Mouse (Mus musculus) liver, postnatal 0 days (tissue): ENCODE measurements around the gene Smtnl1. TPM values are rescaled to one million over a fixed set of nuclear protein-coding genes. Genes with fewer than 3 reads are reported as not detected.

Experiments
- ATAC-seq: fragments of 200-750 bp; cut with Nextera tagmentation; 2 replicates; pipeline ENCODE4 v1.8.0; 2017; ENCODE audit warnings: mild to moderate bottlenecking, moderate library complexity
- DNase-seq: peaks from one replicate; pipeline ENCODE4 v3.0.0-alpha.2; 2016
- H3K27ac ChIP-seq: fragments of 300-500 bp; sonication (generic); 2 replicates; pipeline ENCODE4 v1.5.1; 2014; ENCODE audit warnings: antibody characterized with exemption, moderate library complexity, mild to moderate bottlenecking, low read depth
- H3K27me3 ChIP-seq: fragments of 300-500 bp; sonication (generic); 2 replicates; pipeline ENCODE4 v1.6.1; 2014; ENCODE audit warnings: low read length, control low read depth, mixed read lengths; ENCODE audit not compliant: insufficient read depth
- H3K36me3 ChIP-seq: fragments of 300-500 bp; sonication (generic); replicated peaks from 2 replicates; pipeline ENCODE4 v1.6.1; 2014; ENCODE audit warnings: mild to moderate bottlenecking, control low read depth, low read length, moderate library complexity, mixed read lengths; ENCODE audit not compliant: insufficient read depth
- H3K4me1 ChIP-seq: fragments of 300-500 bp; sonication (generic); 2 replicates; pipeline ENCODE4 v1.6.1; 2014; ENCODE audit warnings: antibody characterized with exemption, mild to moderate bottlenecking, control low read depth; ENCODE audit not compliant: insufficient read depth
- H3K4me2 ChIP-seq: fragments of 300-500 bp; sonication (generic); 2 replicates; pipeline ENCODE4 v1.6.1; 2014; ENCODE audit warnings: low read depth, mild to moderate bottlenecking, low read length, moderate library complexity, mixed read lengths
- H3K4me3 ChIP-seq: fragments of 300-500 bp; sonication (generic); 2 replicates; pipeline ENCODE4 v1.5.1; 2014; ENCODE audit warnings: low read depth, low read length
- H3K9ac ChIP-seq: fragments of 300-500 bp; sonication (generic); replicated peaks from 2 replicates; pipeline ENCODE4 v1.6.1; 2014; ENCODE audit warnings: mild to moderate bottlenecking, moderate library complexity
- H3K9me3 ChIP-seq: fragments of 300-500 bp; sonication (generic); 2 replicates; pipeline ENCODE4 v1.6.1; 2016; ENCODE audit warnings: mild to moderate bottlenecking, control low read depth, low read length, mixed read lengths
- CTCF ChIP-seq: sonication (generic); IDR thresholded peaks from 2 replicates; pipeline ENCODE4 v1.5.1; 2016; ENCODE audit warnings: antibody characterized with exemption, low read depth
- EP300 ChIP-seq: IDR thresholded peaks from 2 replicates; pipeline ENCODE4 v1.6.1; 2016; ENCODE audit warnings: antibody characterized with exemption, low read depth, mild to moderate bottlenecking
- WGBS: fragments of 180-500 bp; shearing (Covaris S2); extraction: QIAGEN DNeasy Blood & Tissue Kit; methylation state at CpG from one replicate; pipeline ENCODE4 v1.1.7; 2014; ENCODE audit not compliant: insufficient replicate concordance; 5-methylcytosine and 5-hydroxymethylcytosine counted together
- polyA plus RNA-seq: library from polyadenylated mRNA; unstranded; fragments of >200 nt; fragmentation: Nextera tagmentation; extraction: Ambion mirVana; gene quantifications from 2 replicates; pipeline ENCODE4 v1.2.1, GENCODE M21; 2015

Smtnl1 gene
- polyA plus RNA-seq, 1 experiment from 2014 or later: 0.15 TPM

DNA sequence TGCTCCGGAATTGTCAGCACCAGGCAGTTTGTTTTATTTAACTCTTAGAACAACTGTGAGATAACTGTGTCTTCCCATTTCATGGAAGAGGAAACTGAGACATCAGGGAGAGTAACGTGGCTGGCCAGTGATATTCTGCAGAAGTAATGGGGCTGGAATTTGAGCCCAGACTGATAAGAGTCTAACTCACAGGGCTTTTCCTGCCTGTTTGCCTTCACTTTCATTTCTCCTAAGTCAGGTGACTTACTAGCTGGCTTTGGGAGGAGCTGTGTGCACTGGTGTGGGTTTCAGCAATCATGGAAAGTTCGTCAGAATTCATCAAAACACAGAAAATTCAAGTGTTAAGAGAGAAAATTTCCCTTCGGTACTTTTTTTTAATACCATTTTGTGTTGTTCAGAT is 22.1 kb downstream of the Smtnl1 start:
- H3K9me3 ChIP-seq: no peaks in the 10 kb centered on the region
- TF ChIP-seq CTCF: no peak
- TF ChIP-seq EP300: 0 out of 2 replicates have a peak, but pooled peaks have one; percentile 44
- H3K27me3 ChIP-seq: no peaks in the 10 kb centered on the region
- H3K4me1 ChIP-seq: peaks cover 20% of the 10 kb centered on the region
- peak overlapping the region; percentile 84 for H3K9ac ChIP-seq
- DNase-seq (peak; percentile 36), ATAC-seq (peak; percentile 20)
- peak overlapping the region; percentile 98 for H3K27ac ChIP-seq
- peak overlapping the region; percentile 98 for H3K4me2 ChIP-seq
- H3K36me3 ChIP-seq: peaks cover 28% of the 10 kb centered on the region
- 35% methylated on average over 4 of the region's 4 CpGs for WGBS
- H3K4me3 ChIP-seq: peak overlapping the region; percentile 92

DNA sequence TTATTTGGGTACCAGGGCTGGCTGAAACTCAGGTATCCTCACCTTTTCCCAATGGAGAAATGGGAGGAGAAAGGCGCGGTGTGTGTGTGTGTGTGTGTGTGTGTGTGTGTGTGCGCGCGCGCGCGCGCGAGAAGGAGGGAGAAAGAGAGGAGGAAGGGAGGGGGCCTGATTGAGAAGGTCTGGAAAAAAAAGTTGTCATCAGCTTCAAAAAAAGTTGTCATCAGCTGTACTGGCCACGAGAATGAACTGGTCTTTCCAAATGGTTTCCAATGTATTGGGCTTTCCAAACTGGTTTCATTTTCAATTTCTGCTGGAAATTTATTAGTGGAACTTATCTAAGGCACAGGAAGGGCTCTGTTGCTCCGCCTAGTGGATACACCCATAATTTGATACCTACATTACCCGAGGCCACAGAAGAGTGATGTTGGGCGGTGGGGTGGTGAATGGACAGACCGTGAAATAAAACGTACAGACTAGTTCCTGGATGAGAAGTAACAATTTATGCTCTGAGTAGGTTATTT is 23.4 kb downstream of the Smtnl1 start:
- Histone ChIP-seq H3K27me3 (no peaks in the 10 kb centered on the region), H3K9ac (peak overlapping the region; percentile 84), H3K4me2 (peak overlapping the region; percentile 98), H3K4me3 (peak overlapping the region; percentile 92), H3K4me1 (peaks cover 21% of the 10 kb centered on the region), H3K36me3 (peaks cover 17% of the 10 kb centered on the region), H3K27ac (peak overlapping the region; percentile 98), H3K9me3 (peaks cover 2% of the 10 kb centered on the region; the same call in 1 of the 2 replicates)
- peak; percentile 60; the same call in 1 of the 2 replicates for TF ChIP-seq EP300
- TF ChIP-seq CTCF: peak; percentile 89
- ATAC-seq (peak; percentile 61), DNase-seq (peak; percentile 77)
- 0% methylated on average over 16 of the region's 16 CpGs for WGBS

GRCm38 (mm10) chr2:84798493-84798921 is 23.9 kb downstream of the Smtnl1 start, which contains the start of gene Ube2l6:
Ube2l6 (plus strand) TSS chr2:84798828.
- Histone ChIP-seq H3K36me3 (peaks cover 11% of the 10 kb centered on the region), H3K27me3 (no peaks in the 10 kb centered on the region), H3K9ac (peak within 1 kb of the TSS; percentile 84), H3K4me1 (peaks cover 26% of the 10 kb centered on the region), H3K4me3 (peak within 1 kb of the TSS; percentile 92), H3K9me3 (peaks cover 2% of the 10 kb centered on the region; the same call in 1 of the 2 replicates), H3K27ac (peak within 1 kb of the TSS; percentile 98), H3K4me2 (peak within 1 kb of the TSS; percentile 98)
- WGBS: 1% methylated on average over 21 of the region's 21 CpGs
- TF ChIP-seq CTCF (no peak; the same call in 1 of the 2 replicates), EP300 (peak; percentile 94)
- DNase-seq (peak; percentile 91), ATAC-seq (peak; percentile 79)

DNA sequence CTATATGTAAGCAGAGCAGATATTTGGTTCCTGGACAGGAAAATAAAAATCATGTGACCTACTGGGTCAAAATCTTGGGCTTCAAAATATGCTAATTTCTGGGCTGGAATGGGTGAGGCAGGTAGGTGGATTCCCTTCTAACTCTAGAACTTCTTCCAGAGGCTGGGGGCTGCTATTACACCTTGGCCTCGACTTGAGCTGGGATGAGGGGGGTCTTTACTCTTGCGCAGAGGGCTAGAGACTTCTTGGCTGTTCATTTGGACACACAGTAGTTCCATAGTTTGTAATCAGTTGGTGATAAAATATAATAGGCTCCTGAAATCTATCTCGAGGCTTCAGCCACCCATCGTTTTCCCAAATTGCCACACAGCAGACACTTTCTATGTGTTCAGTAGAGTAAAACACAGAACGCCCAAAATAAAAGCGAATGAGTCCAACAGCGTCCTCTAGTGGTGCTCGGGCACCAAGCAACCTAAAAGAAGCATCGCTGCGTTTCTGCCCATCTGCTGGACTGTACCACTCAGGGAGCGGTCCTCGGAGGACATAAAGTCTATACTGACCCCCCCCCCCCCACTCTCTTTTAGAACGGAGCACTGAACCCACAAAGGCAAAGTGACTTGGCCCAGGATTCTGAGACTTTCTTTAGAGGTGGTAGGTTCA is 24.5 kb downstream of the Smtnl1 start:
- ATAC-seq: peak; percentile 61
- Histone ChIP-seq H3K9me3 (peaks cover 2% of the 10 kb centered on the region; the same call in 1 of the 2 replicates), H3K4me2 (peak overlapping the region; percentile 98), H3K27me3 (no peaks in the 10 kb centered on the region), H3K4me1 (peaks cover 26% of the 10 kb centered on the region), H3K36me3 (peaks cover 6% of the 10 kb centered on the region), H3K9ac (peak overlapping the region; percentile 84), H3K27ac (peak overlapping the region; percentile 98), H3K4me3 (peak overlapping the region; percentile 92)
- 11% methylated on average over 13 of the region's 13 CpGs for WGBS
- peak; percentile 88 for DNase-seq
- TF ChIP-seq CTCF (peak; percentile 96), EP300 (no peak)

DNA sequence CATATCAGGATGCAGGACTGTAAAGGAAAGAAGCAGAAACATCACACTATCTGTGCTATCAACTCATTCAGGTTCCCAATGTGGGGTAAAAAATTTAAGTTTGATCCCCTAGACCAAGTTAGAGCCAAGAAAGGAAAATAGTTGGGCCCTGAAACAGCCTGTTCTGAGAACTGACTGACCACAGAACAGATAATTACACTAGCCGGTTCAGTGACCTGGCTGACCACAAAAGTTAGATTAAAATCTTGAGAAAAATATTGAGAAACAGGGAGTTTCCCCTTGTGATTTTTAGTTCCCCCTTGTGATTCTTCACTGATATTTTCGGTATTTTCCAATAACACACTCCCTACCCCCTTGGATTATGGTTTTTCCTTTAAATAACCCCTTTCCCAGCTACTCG is 28.6 kb downstream of the Smtnl1 start:
- no peak for DNase-seq
- Histone ChIP-seq H3K27ac (peak overlapping the region; percentile 23; the same call in 1 of the 2 replicates), H3K27me3 (no peaks in the 10 kb centered on the region), H3K36me3 (no peaks in the 10 kb centered on the region), H3K9me3 (peaks cover 2% of the 10 kb centered on the region; the same call in 1 of the 2 replicates), H3K4me1 (peaks cover 12% of the 10 kb centered on the region), H3K9ac (no peak overlapping the region), H3K4me3 (no peak overlapping the region), H3K4me2 (no peak overlapping the region)
- WGBS: 66% methylated on average over 3 of the region's 3 CpGs
- ATAC-seq: no peak
- TF ChIP-seq CTCF (no peak), EP300 (no peak)

GRCm38 (mm10) chr2:84793154-84793553 is 29.3 kb downstream of the Smtnl1 start:
- no peak overlapping the region for H3K4me3 ChIP-seq
- TF ChIP-seq EP300 (peak; percentile 89), CTCF (no peak)
- peak overlapping the region; percentile 23; the same call in 1 of the 2 replicates for H3K27ac ChIP-seq
- H3K9ac ChIP-seq: no peak overlapping the region
- peak; percentile 42 for ATAC-seq
- H3K36me3 ChIP-seq: no peaks in the 10 kb centered on the region
- H3K4me2 ChIP-seq: no peak overlapping the region
- H3K27me3 ChIP-seq: no peaks in the 10 kb centered on the region
- DNase-seq: no peak
- H3K9me3 ChIP-seq: peaks cover 2% of the 10 kb centered on the region; the same call in 1 of the 2 replicates
- WGBS: 65% methylated on average over 3 of the region's 3 CpGs
- H3K4me1 ChIP-seq: peaks cover 12% of the 10 kb centered on the region
